Mouse (Mus musculus) gastrocnemius, postnatal 25 days (tissue): ENCODE results near the gene Thsd1. TPM values are rescaled to one million over a fixed set of nuclear protein-coding genes. Genes with fewer than 3 reads are reported as not detected.

Experiments
- DNase-seq: peaks from one replicate; pipeline ENCODE4 v3.0.0; 2022
- long read RNA-seq, 2 experiments: library from polyadenylated mRNA; stranded (forward); transcript quantifications; one replicate each; pipeline ENCODE4 v2.0.0; 2021
- total RNA-seq, 2 experiments: library from RNA; stranded (reverse); gene quantifications; 1 replicate in 1 of 2; 2 replicates in 1 of 2; pipeline ENCODE4 v1.2.3; 2021

The Thsd1 gene
- 1 to 10 TPM; 1.8 to 2.0 TPM for total RNA-seq
- long read RNA-seq, experiment 1, partial matches to known transcripts: 0 of 1 reads
- long read RNA-seq, experiment 1, other reads (novel, unspliced or antisense): 0 of 1 reads
- long read RNA-seq, experiment 2, full-length matches to known transcripts: 3 of 4 reads
- long read RNA-seq, experiment 2, partial matches to known transcripts: 0 of 4 reads
- long read RNA-seq, experiment 2, other reads (novel, unspliced or antisense): 1 of 4 reads

- DNase-seq: peak; percentile 73
Measured at GRCm38 (mm10) chr8:22227061-22227877, at the start of gene Thsd1. TSS of gene Thsd1 (plus strand) at chr8:22227313.

GRCm38 (mm10) chr8:22184884-22185283, 42.2 kb upstream of the Thsd1 start:
- no peak for DNase-seq

- DNase-seq: peak; percentile 91
Measured at GRCm38 (mm10) chr8:22185431-22186397, 41.4 kb upstream of the Thsd1 start, which contains the start of gene Ckap2. TSS of gene Ckap2 (minus strand) at chr8:22185819.

GRCm38 (mm10) chr8:22192660-22193431, 34.3 kb upstream of the Thsd1 start, which contains the start of gene Vps36:
TSS of gene Vps36 (plus strand) at chr8:22192809.
- DNase-seq: peak; percentile 89

GRCm38 (mm10) chr8:22193432-22194010, 33.6 kb upstream of the Thsd1 start:
- no peak for DNase-seq

GRCm38 (mm10) chr8:22197914-22198313, 29.2 kb upstream of the Thsd1 start:
- DNase-seq: no peak

GRCm38 (mm10) chr8:22199481-22199880, 27.6 kb upstream of the Thsd1 start:
- no peak for DNase-seq

- DNase-seq: no peak
Measured at GRCm38 (mm10) chr8:22207535-22207934, 19.6 kb upstream of the Thsd1 start.

GRCm38 (mm10) chr8:22209012-22209411, 18.1 kb upstream of the Thsd1 start:
- no peak for DNase-seq

GRCm38 (mm10) chr8:22214826-22215225, 12.3 kb upstream of the Thsd1 start:
- DNase-seq: no peak

- no peak for DNase-seq
Measured at GRCm38 (mm10) chr8:22226361-22226760, 752 bp upstream of the Thsd1 start.

- no peak for DNase-seq
Measured at GRCm38 (mm10) chr8:22228621-22229020, 1.5 kb downstream of the Thsd1 start.

GRCm38 (mm10) chr8:22242986-22243385, 15.9 kb downstream of the Thsd1 start:
- no peak for DNase-seq

- no peak for DNase-seq
Measured at GRCm38 (mm10) chr8:22245663-22246062, 18.6 kb downstream of the Thsd1 start.

- no peak for DNase-seq
Measured at GRCm38 (mm10) chr8:22247956-22248355, 20.8 kb downstream of the Thsd1 start.

GRCm38 (mm10) chr8:22249080-22249479, 22.0 kb downstream of the Thsd1 start:
- DNase-seq: no peak

- peak; percentile 30 for DNase-seq
Measured at GRCm38 (mm10) chr8:22258946-22259450, 31.9 kb downstream of the Thsd1 start.

GRCm38 (mm10) chr8:22259531-22259930, 32.4 kb downstream of the Thsd1 start:
- no peak for DNase-seq

GRCm38 (mm10) chr8:22260091-22260722, 33.1 kb downstream of the Thsd1 start:
- no peak for DNase-seq

- peak; percentile 27 for DNase-seq
Measured at GRCm38 (mm10) chr8:22262267-22262666, 35.2 kb downstream of the Thsd1 start.
